Mouse (Mus musculus) erythroblast, embryonic 14.5 days (primary cell): ENCODE data around the gene Tlcd1. TPM values are rescaled to one million over a fixed set of nuclear protein-coding genes. Genes with fewer than 3 reads are reported as not detected.

Source experiments
- H3K27me3 ChIP-seq: 2 replicates; pipeline ENCODE4 v1.6.1; 2012; ENCODE audit warnings: inconsistent platforms; ENCODE audit not compliant: control insufficient read depth
- H3K36me3 ChIP-seq: 2 replicates; pipeline ENCODE4 v1.6.1; 2012; ENCODE audit warnings: mild to moderate bottlenecking, inconsistent platforms; ENCODE audit not compliant: control insufficient read depth
- H3K4me1 ChIP-seq: 2 replicates; pipeline ENCODE4 v1.6.1; 2012; ENCODE audit warnings: inconsistent platforms; ENCODE audit not compliant: control insufficient read depth
- H3K4me3 ChIP-seq: replicated peaks from 2 replicates; pipeline ENCODE3; 2012; ENCODE audit warnings: moderate library complexity, mild to moderate bottlenecking, inconsistent platforms
- H3K9me3 ChIP-seq: 2 replicates; pipeline ENCODE4 v1.6.1; 2012; ENCODE audit warnings: low read length, inconsistent platforms, mixed read lengths; ENCODE audit not compliant: control insufficient read depth
- GATA1 ChIP-seq: IDR thresholded peaks from 2 replicates; pipeline ENCODE4 v1.6.1; 2012; ENCODE audit warnings: low read length, inconsistent platforms, mixed read lengths
- TAL1 ChIP-seq: IDR thresholded peaks from 3 replicates; pipeline ENCODE4 v1.6.1; 2012; ENCODE audit warnings: low read length, inconsistent platforms, mixed read lengths
- polyA plus RNA-seq: library from polyadenylated mRNA; stranded (reverse); fragments of >175 nt; gene quantifications from 2 replicates; pipeline ENCODE4 v1.2.3, GENCODE M21; 2012

The Tlcd1 gene
- polyA plus RNA-seq, 1 experiment = 97.7 TPM

DNA sequence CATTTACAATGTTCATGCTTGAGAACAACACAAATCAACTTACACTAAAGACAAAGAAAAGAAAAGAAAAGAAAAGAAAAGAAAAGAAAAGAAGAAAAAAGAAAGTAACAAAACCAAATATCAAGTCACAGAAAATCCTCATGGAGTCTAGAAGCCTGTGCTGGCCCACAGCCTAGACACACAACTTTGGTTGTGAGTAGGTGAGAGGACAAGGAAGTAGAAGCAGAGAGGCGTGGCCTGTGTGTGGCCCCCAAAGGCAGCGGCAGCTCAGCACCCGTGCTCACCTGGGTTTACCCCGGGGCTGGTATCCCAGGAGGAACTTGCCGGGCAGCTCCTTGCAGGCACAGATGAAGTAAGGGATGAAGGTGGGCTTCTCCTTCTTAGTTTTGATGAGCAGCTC lies 35.0 kb downstream of the Tlcd1 start:
- TF ChIP-seq GATA1 = no peak
- no peak for TF ChIP-seq TAL1
- Histone ChIP-seq H3K27me3 (no peaks in the 10 kb centered on the region), H3K36me3 (peaks cover 99% of the 10 kb centered on the region), H3K4me3 (no peak overlapping the region), H3K4me1 (no peaks in the 10 kb centered on the region), H3K9me3 (no peaks in the 10 kb centered on the region)

GRCm38 (mm10) chr11:78213086-78213817 lies 36.7 kb downstream of the Tlcd1 start:
- Histone ChIP-seq H3K4me3 (no peak overlapping the region), H3K9me3 (no peaks in the 10 kb centered on the region), H3K4me1 (no peaks in the 10 kb centered on the region), H3K36me3 (peaks cover 98% of the 10 kb centered on the region), H3K27me3 (no peaks in the 10 kb centered on the region)
- TF ChIP-seq GATA1 (no peak), TAL1 (no peak)

DNA sequence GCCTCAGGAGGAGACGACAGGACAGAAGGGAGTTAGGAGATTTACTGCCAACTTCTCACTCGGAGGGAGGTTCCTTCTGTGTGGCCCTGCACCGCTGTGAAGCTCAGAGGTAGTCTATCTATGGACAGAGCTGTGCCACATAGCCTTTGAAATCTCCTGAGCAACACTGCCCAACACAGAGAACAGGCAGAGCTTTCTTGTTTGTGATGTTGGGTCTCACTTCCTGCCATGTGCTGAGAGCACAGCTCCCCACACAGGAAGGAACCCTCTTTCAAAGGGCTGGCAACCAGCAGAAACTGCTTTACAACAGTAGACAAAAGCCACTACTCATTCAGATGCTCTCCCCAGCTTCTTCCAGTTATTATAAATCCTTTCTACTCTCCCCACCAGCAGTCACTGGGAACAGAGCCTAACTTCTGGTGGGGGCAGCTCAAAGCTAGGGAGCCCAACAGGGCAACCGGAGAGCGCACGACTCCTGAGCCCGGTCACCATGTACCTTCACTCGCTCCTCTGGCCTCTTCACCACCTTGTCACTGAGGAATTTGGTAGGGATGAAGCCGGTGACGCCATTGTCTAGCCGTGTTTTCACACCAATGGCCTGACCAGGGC lies 39.3 kb downstream of the Tlcd1 start:
- Histone ChIP-seq H3K9me3 (no peaks in the 10 kb centered on the region), H3K4me1 (no peaks in the 10 kb centered on the region), H3K4me3 (no peak overlapping the region), H3K36me3 (peaks cover 98% of the 10 kb centered on the region), H3K27me3 (no peaks in the 10 kb centered on the region)
- TF ChIP-seq GATA1 = no peak
- no peak for TF ChIP-seq TAL1

GRCm38 (mm10) chr11:78223586-78223985 lies 47.1 kb downstream of the Tlcd1 start:
- Histone ChIP-seq H3K36me3 (peaks cover 97% of the 10 kb centered on the region), H3K4me3 (no peak overlapping the region), H3K27me3 (no peaks in the 10 kb centered on the region), H3K9me3 (no peaks in the 10 kb centered on the region), H3K4me1 (no peaks in the 10 kb centered on the region)
- TF ChIP-seq GATA1 = no peak
- no peak for TF ChIP-seq TAL1

Other genes starting within 250 kb of the Tlcd1 start
- gene Sez6, start 245.9 kb upstream of the Tlcd1 start, polyA plus RNA-seq = 0.02 TPM in 1 of 2 replicates, not detected in the other
- 16.6 and 19.3 TPM in 2 replicates for gene Phf12, start 194.0 kb upstream of the Tlcd1 start, polyA plus RNA-seq
- 4.7 and 5.1 TPM in 2 replicates for gene Dhrs13, start 144.4 kb upstream of the Tlcd1 start, polyA plus RNA-seq
- gene Flot2, start 138.8 kb upstream of the Tlcd1 start, polyA plus RNA-seq = 4.8 and 5.4 TPM in 2 replicates
- gene Eral1, start 96.3 kb upstream of the Tlcd1 start, polyA plus RNA-seq = 0.14 and 0.29 TPM in 2 replicates
- gene Fam222b, start 82.1 kb upstream of the Tlcd1 start, polyA plus RNA-seq = 0.77 and 0.78 TPM in 2 replicates
- gene Traf4, start 11.1 kb upstream of the Tlcd1 start, polyA plus RNA-seq = 7.2 and 9.4 TPM in 2 replicates
- 1.7 and 2.0 TPM in 2 replicates for gene Nek8, start within 50 bp of the Tlcd1 start, polyA plus RNA-seq
- gene Rpl23a, start 6.9 kb downstream of the Tlcd1 start, polyA plus RNA-seq = 168 and 429 TPM in 2 replicates
- 0.13 and 0.26 TPM in 2 replicates for gene Rab34, start 11.7 kb downstream of the Tlcd1 start, polyA plus RNA-seq
- not detected in 2 replicates for gene Proca1, start 16.7 kb downstream of the Tlcd1 start, polyA plus RNA-seq
- 0.32 and 0.49 TPM in 2 replicates for gene Sdf2, start 69.0 kb downstream of the Tlcd1 start, polyA plus RNA-seq
- gene Supt6, start 69.3 kb downstream of the Tlcd1 start, polyA plus RNA-seq = 9.4 and 11.6 TPM in 2 replicates
- gene 2610507B11Rik, start 85.0 kb downstream of the Tlcd1 start, polyA plus RNA-seq = 0.97 and 2.3 TPM in 2 replicates
- gene BC030499, start 114.1 kb downstream of the Tlcd1 start, polyA plus RNA-seq = 0.07 TPM in 1 of 2 replicates, not detected in the other
- gene Spag5, start 124.8 kb downstream of the Tlcd1 start, polyA plus RNA-seq = 19.3 and 21.5 TPM in 2 replicates
- 0.12 and 0.22 TPM in 2 replicates for gene Aldoc, start 146.3 kb downstream of the Tlcd1 start, polyA plus RNA-seq
- gene Pigs, start 151.7 kb downstream of the Tlcd1 start, polyA plus RNA-seq = 3.2 and 3.8 TPM in 2 replicates
- 1.7 and 1.9 TPM in 2 replicates for gene Unc119, start 166.8 kb downstream of the Tlcd1 start, polyA plus RNA-seq
- not detected in 2 replicates for gene Foxn1, start 209.8 kb downstream of the Tlcd1 start, polyA plus RNA-seq
- gene Slc13a2, start 245.5 kb downstream of the Tlcd1 start, polyA plus RNA-seq = not detected in 2 replicates